Mouse (Mus musculus) heart, embryonic 16.5 days (tissue): ENCODE measurements around the gene Ndufs2. TPM values are rescaled to one million over a fixed set of nuclear protein-coding genes. Genes with fewer than 3 reads are reported as not detected.

Experiments
- ATAC-seq: fragments of 200-750 bp; cut with Nextera tagmentation; replicated peaks from 2 replicates; pipeline ENCODE4 v1.8.0; 2017; ENCODE audit warnings: moderate number of reproducible peaks; ENCODE audit not compliant: insufficient read depth, low FRiP score; ENCODE audit errors: extremely low read depth
- H3K27ac ChIP-seq: fragments of 300-500 bp; sonication (generic); 2 replicates; pipeline ENCODE4 v1.5.1; 2014; ENCODE audit warnings: mild to moderate bottlenecking, low read length, control low read depth, moderate library complexity
- H3K27me3 ChIP-seq: fragments of 300-500 bp; sonication (generic); 2 replicates; pipeline ENCODE4 v1.6.1; 2014; ENCODE audit warnings: low read length, mixed read lengths; ENCODE audit not compliant: control insufficient read depth, insufficient read depth
- H3K36me3 ChIP-seq: fragments of 300-500 bp; sonication (generic); 2 replicates; pipeline ENCODE4 v1.6.1; 2014; ENCODE audit not compliant: control insufficient read depth, insufficient read depth
- H3K4me1 ChIP-seq: fragments of 300-500 bp; sonication (generic); 2 replicates; pipeline ENCODE4 v1.6.1; 2014; ENCODE audit warnings: low read length, mixed read lengths; ENCODE audit not compliant: control insufficient read depth, insufficient read depth
- H3K4me2 ChIP-seq: fragments of 300-500 bp; sonication (generic); 2 replicates; pipeline ENCODE4 v1.6.1; 2014; ENCODE audit warnings: low read depth, mild to moderate bottlenecking, control low read depth, low read length
- H3K4me3 ChIP-seq: fragments of 300-500 bp; sonication (generic); 2 replicates; pipeline ENCODE4 v1.5.1; 2014; ENCODE audit warnings: mild to moderate bottlenecking, control low read depth, low read length
- H3K9ac ChIP-seq: fragments of 300-500 bp; sonication (generic); 2 replicates; pipeline ENCODE4 v1.6.1; 2014; ENCODE audit warnings: low read length, control low read depth
- H3K9me3 ChIP-seq: fragments of 300-500 bp; sonication (generic); replicated peaks from 2 replicates; pipeline ENCODE4 v1.6.1; 2016; ENCODE audit warnings: low read length; ENCODE audit not compliant: control insufficient read depth
- WGBS: fragments of 180-500 bp; shearing (Covaris S2); extraction: QIAGEN DNeasy Blood & Tissue Kit; methylation state at CpG from one replicate; pipeline ENCODE4 v1.1.7; 2014; 5-methylcytosine and 5-hydroxymethylcytosine counted together
- polyA plus RNA-seq: library from polyadenylated mRNA; unstranded; fragments of >200 nt; fragmentation: Nextera tagmentation; extraction: Ambion mirVana; gene quantifications from 2 replicates; pipeline ENCODE4 v1.2.1, GENCODE M21; 2015

Gene Ndufs2
- polyA plus RNA-seq, result 659 and 700 TPM in 2 replicates

GRCm38 (mm10) chr1:171250680-171251593, at the start of gene Ndufs2:
Ndufs2 (minus strand) TSS chr1:171251388.
- H3K4me1 ChIP-seq, result peaks cover 38% of the 10 kb centered on the region
- 25% methylated on average over 26 of the region's 26 CpGs for WGBS
- peak within 1 kb of the TSS; percentile 58 for H3K4me2 ChIP-seq
- H3K4me3 ChIP-seq, result peak within 1 kb of the TSS; percentile 39
- H3K36me3 ChIP-seq, result no peaks in the 10 kb centered on the region
- H3K27ac ChIP-seq, result peak within 1 kb of the TSS; percentile 91
- peak within 1 kb of the TSS; percentile 48 for H3K9ac ChIP-seq
- no peaks in the 10 kb centered on the region for H3K9me3 ChIP-seq
- no peaks in the 10 kb centered on the region for H3K27me3 ChIP-seq
- ATAC-seq, result no peak

GRCm38 (mm10) chr1:171298226-171298625, 47.0 kb upstream of the Ndufs2 start:
- WGBS, result 53% methylated on average over 3 of the region's 3 CpGs

GRCm38 (mm10) chr1:171295063-171295402, 43.8 kb upstream of the Ndufs2 start:
- ATAC-seq, result no peak
- Histone ChIP-seq H3K4me1 (peaks cover 7% of the 10 kb centered on the region), H3K4me3 (peak overlapping the region; percentile 91), H3K27ac (peak overlapping the region; percentile 96), H3K36me3 (no peaks in the 10 kb centered on the region), H3K4me2 (peak overlapping the region; percentile 68), H3K27me3 (peaks cover 6% of the 10 kb centered on the region; the same call in 1 of the 2 replicates), H3K9me3 (no peaks in the 10 kb centered on the region), H3K9ac (peak overlapping the region; percentile 94)
- WGBS, result 15% methylated on average over 3 of the region's 3 CpGs

More at GRCm38 (mm10) chr1:171298226-171298625, 47.0 kb upstream of the Ndufs2 start:
- no peaks in the 10 kb centered on the region for H3K9me3 ChIP-seq
- H3K4me3 ChIP-seq, result no peak overlapping the region
- no peak overlapping the region for H3K27ac ChIP-seq
- H3K4me1 ChIP-seq, result peaks cover 6% of the 10 kb centered on the region
- H3K36me3 ChIP-seq, result no peaks in the 10 kb centered on the region
- ATAC-seq, result no peak
- H3K9ac ChIP-seq, result no peak overlapping the region
- no peak overlapping the region for H3K4me2 ChIP-seq
- H3K27me3 ChIP-seq, result peaks cover 6% of the 10 kb centered on the region; the same call in 1 of the 2 replicates

GRCm38 (mm10) chr1:171294298-171295062, 43.3 kb upstream of the Ndufs2 start, which contains the start of gene Ufc1:
Ufc1 (minus strand) TSS chr1:171295024.
- H3K27me3 ChIP-seq, result peaks cover 6% of the 10 kb centered on the region; the same call in 1 of the 2 replicates
- peak within 1 kb of the TSS; percentile 94 for H3K9ac ChIP-seq
- WGBS, result under 1% methylated on average over 42 of the region's 42 CpGs
- peak within 1 kb of the TSS; percentile 81 for H3K4me2 ChIP-seq
- peak within 1 kb of the TSS; percentile 96 for H3K27ac ChIP-seq
- no peaks in the 10 kb centered on the region for H3K9me3 ChIP-seq
- H3K4me3 ChIP-seq, result peak within 1 kb of the TSS; percentile 91
- peak; percentile 82 for ATAC-seq
- peaks cover 7% of the 10 kb centered on the region for H3K4me1 ChIP-seq
- peaks cover 5% of the 10 kb centered on the region for H3K36me3 ChIP-seq

- Histone ChIP-seq H3K4me3 (peak overlapping the region; percentile 91), H3K36me3 (peaks cover 8% of the 10 kb centered on the region), H3K27me3 (peaks cover 6% of the 10 kb centered on the region; the same call in 1 of the 2 replicates), H3K27ac (peak overlapping the region; percentile 96), H3K9me3 (no peaks in the 10 kb centered on the region), H3K4me2 (peak overlapping the region; percentile 81), H3K9ac (peak overlapping the region; percentile 94), H3K4me1 (peaks cover 7% of the 10 kb centered on the region)
- 37% methylated on average over 5 of the region's 5 CpGs for WGBS
- ATAC-seq, result no peak
Measured at GRCm38 (mm10) chr1:171293906-171294297, 42.7 kb upstream of the Ndufs2 start.

GRCm38 (mm10) chr1:171293351-171293750, 42.2 kb upstream of the Ndufs2 start:
- WGBS, result 83% methylated on average over 3 of the region's 3 CpGs
- H3K9me3 ChIP-seq, result no peaks in the 10 kb centered on the region
- no peak overlapping the region for H3K4me3 ChIP-seq
- no peak overlapping the region for H3K27ac ChIP-seq
- peak overlapping the region; percentile 81; the same call in 1 of the 2 replicates for H3K4me2 ChIP-seq
- peaks cover 7% of the 10 kb centered on the region for H3K4me1 ChIP-seq
- peaks cover 8% of the 10 kb centered on the region for H3K36me3 ChIP-seq
- H3K9ac ChIP-seq, result no peak overlapping the region
- peaks cover 6% of the 10 kb centered on the region; the same call in 1 of the 2 replicates for H3K27me3 ChIP-seq
- ATAC-seq, result no peak

- H3K4me2 ChIP-seq, result peak overlapping the region; percentile 59
Measured at GRCm38 (mm10) chr1:171288328-171288727, 37.1 kb upstream of the Ndufs2 start.

GRCm38 (mm10) chr1:171287136-171288081, 36.2 kb upstream of the Ndufs2 start, which contains the start of gene Usp21:
Usp21 (minus strand) TSS chr1:171287991.
- no peaks in the 10 kb centered on the region for H3K27me3 ChIP-seq
- peaks cover 16% of the 10 kb centered on the region; the same call in 1 of the 2 replicates for H3K4me1 ChIP-seq
- H3K9ac ChIP-seq, result peak within 1 kb of the TSS; percentile 99
- peak within 1 kb of the TSS; percentile 91 for H3K27ac ChIP-seq
- H3K4me3 ChIP-seq, result peak within 1 kb of the TSS; percentile 86
- H3K4me2 ChIP-seq, result peak within 1 kb of the TSS; percentile 75
- H3K36me3 ChIP-seq, result peaks cover 19% of the 10 kb centered on the region
- ATAC-seq, result peak; percentile 95
- WGBS, result 1% methylated on average over 49 of the region's 49 CpGs
- H3K9me3 ChIP-seq, result no peaks in the 10 kb centered on the region

More at GRCm38 (mm10) chr1:171288328-171288727, 37.1 kb upstream of the Ndufs2 start:
- Histone ChIP-seq H3K9ac (peak overlapping the region; percentile 56), H3K4me1 (peaks cover 17% of the 10 kb centered on the region), H3K9me3 (no peaks in the 10 kb centered on the region), H3K4me3 (peak overlapping the region; percentile 86), H3K27me3 (no peaks in the 10 kb centered on the region), H3K36me3 (peaks cover 19% of the 10 kb centered on the region), H3K27ac (peak overlapping the region; percentile 44)
- ATAC-seq, result no peak
- 69% methylated on average over 4 of the region's 4 CpGs for WGBS
